Mouse (Mus musculus) spleen, adult 12 weeks (tissue): ENCODE data around the gene Bcl7a.

Experiments
- DNase-seq: peaks from one replicate; pipeline ENCODE4 v3.0.0; 2022; ENCODE audit warnings: low spot score

Gene Bcl7a

GRCm38 (mm10) chr5:123333566-123333965, 10.1 kb upstream of the Bcl7a start:
- DNase-seq, result no peak

GRCm38 (mm10) chr5:123336205-123336961, 7.3 kb upstream of the Bcl7a start:
- no peak for DNase-seq

GRCm38 (mm10) chr5:123338463-123338862, 5.2 kb upstream of the Bcl7a start:
- DNase-seq, result no peak

GRCm38 (mm10) chr5:123344628-123344962, 961 bp downstream of the Bcl7a start:
- DNase-seq, result no peak

GRCm38 (mm10) chr5:123344963-123345852, 1.6 kb downstream of the Bcl7a start:
- peak; percentile 25 for DNase-seq

GRCm38 (mm10) chr5:123345853-123346654, 2.4 kb downstream of the Bcl7a start:
- DNase-seq, result no peak

GRCm38 (mm10) chr5:123346701-123347270, 3.2 kb downstream of the Bcl7a start:
- no peak for DNase-seq

- no peak for DNase-seq
Measured at GRCm38 (mm10) chr5:123347985-123348384, 4.4 kb downstream of the Bcl7a start.

GRCm38 (mm10) chr5:123350386-123350785, 6.8 kb downstream of the Bcl7a start:
- peak; percentile 12 for DNase-seq

GRCm38 (mm10) chr5:123355918-123356317, 12.3 kb downstream of the Bcl7a start:
- DNase-seq, result no peak

GRCm38 (mm10) chr5:123357253-123357652, 13.6 kb downstream of the Bcl7a start:
- DNase-seq, result no peak

- no peak for DNase-seq
Measured at GRCm38 (mm10) chr5:123359431-123359830, 15.8 kb downstream of the Bcl7a start.

- DNase-seq, result no peak
Measured at GRCm38 (mm10) chr5:123362911-123363310, 19.3 kb downstream of the Bcl7a start.

GRCm38 (mm10) chr5:123364302-123364971, 20.8 kb downstream of the Bcl7a start:
- DNase-seq, result no peak

- peak; percentile 17 for DNase-seq
Measured at GRCm38 (mm10) chr5:123368869-123369488, 25.3 kb downstream of the Bcl7a start.

- no peak for DNase-seq
Measured at GRCm38 (mm10) chr5:123370049-123370448, 26.4 kb downstream of the Bcl7a start.

GRCm38 (mm10) chr5:123375262-123375661, 31.6 kb downstream of the Bcl7a start:
- DNase-seq, result no peak

- no peak for DNase-seq
Measured at GRCm38 (mm10) chr5:123375793-123376452, 32.3 kb downstream of the Bcl7a start.

- DNase-seq, result no peak
Measured at GRCm38 (mm10) chr5:123376569-123376968, 32.9 kb downstream of the Bcl7a start.
